Mouse (Mus musculus): Measurements from ENCODE around the gene P4hb. TPM values are rescaled to one million over a fixed set of nuclear protein-coding genes. Genes with fewer than 3 reads are reported as not detected.
A peak's percentile ranks its signal among the peaks of the same experiment; 100 is the strongest.
"Not testable (repeated sequence)": the region's sequence is repeated elsewhere in the genome, so short reads cannot be mapped to it uniquely, and the experiment has no call there.

The P4hb gene
- polyA plus RNA-seq, 1 experiment from 2014 or later: 437 TPM

DNA sequence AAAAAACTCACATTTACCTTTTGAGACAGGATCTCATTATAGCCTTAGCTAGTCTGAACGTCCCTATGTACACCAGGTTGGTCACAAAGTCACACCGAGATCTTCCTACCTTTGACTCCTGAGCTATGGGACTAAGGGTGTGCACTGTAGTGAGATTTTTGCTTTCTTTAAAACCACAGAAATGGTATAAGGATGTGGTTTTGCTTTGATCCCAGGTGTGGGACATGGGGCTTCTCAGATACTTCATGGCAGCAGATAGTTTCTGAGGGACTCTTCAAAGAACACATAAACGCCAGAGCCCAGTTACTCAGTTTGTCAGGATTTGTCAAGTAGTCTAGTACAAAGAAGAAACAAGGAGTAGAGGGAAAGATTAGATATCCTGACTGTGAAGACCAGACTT is 27.7 kb upstream of the P4hb start:
- peaks cover 29% of the 10 kb centered on the region for H3K36me3 ChIP-seq (ENCODE audit: control insufficient read depth, insufficient read depth)
- 85% methylated on average over 3 of the region's 3 CpGs for WGBS
- no peak overlapping the region for H3K27ac ChIP-seq (ENCODE audit: low read length)

DNA sequence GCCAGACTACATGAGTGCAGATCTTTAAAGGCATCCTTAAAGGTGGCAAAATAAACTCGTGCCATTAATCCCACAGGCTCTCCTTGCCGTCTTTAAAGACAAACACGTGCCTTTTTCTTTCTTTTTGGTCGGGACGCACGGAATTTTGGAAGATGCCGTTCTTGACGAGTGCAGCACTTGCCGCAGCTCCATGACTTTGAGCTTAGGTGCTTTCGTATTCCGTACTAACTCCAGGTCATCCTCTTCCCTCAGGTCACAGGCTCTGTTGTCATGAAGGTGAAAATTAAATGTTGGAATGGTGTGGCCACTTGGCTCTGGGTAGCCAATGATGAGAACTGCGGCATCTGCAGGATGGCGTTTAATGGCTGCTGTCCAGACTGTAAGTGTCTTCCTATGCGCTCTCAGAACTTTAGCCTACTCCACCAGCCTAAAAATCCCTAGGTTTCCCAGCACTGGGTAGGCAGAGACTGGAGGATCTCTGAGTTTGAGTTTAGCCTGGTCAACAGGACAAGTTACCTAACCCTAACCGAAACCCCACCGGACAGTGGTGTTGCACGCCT is 26.0 kb upstream of the P4hb start:
- peak overlapping the region; percentile 75 for H3K9ac ChIP-seq (ENCODE audit: low read length)
- no peaks in the 10 kb centered on the region for H3K9me3 ChIP-seq (replicated peaks; ENCODE audit: control insufficient read depth, low read length)
- H3K4me3 ChIP-seq (ENCODE audit: low read length): peak overlapping the region; percentile 91
- H3K27ac ChIP-seq (ENCODE audit: low read length): peak overlapping the region; percentile 73; the same call in 1 of the 2 replicates
- peaks cover 39% of the 10 kb centered on the region for H3K36me3 ChIP-seq (ENCODE audit: control insufficient read depth, insufficient read depth)
- no peaks in the 10 kb centered on the region for H3K27me3 ChIP-seq (ENCODE audit: control insufficient read depth, insufficient read depth, low read length)
- WGBS: 47% methylated on average over 17 of the region's 17 CpGs
- peak overlapping the region; percentile 90 for H3K4me2 ChIP-seq (ENCODE audit: low read depth, low read length)
- no peak for ATAC-seq (replicated peaks; ENCODE audit: extremely low read depth, insufficient read depth, low FRiP score)
- H3K4me1 ChIP-seq (ENCODE audit: control insufficient read depth, insufficient read depth, low read length): peaks cover 17% of the 10 kb centered on the region

More for the DNA sequence above, 27.7 kb upstream of the P4hb start:
- no peaks in the 10 kb centered on the region for H3K27me3 ChIP-seq (ENCODE audit: control insufficient read depth, insufficient read depth, low read length)
- H3K9me3 ChIP-seq (replicated peaks; ENCODE audit: control insufficient read depth, low read length): no peaks in the 10 kb centered on the region
- no peak overlapping the region for H3K9ac ChIP-seq (ENCODE audit: low read length)
- H3K4me2 ChIP-seq (ENCODE audit: low read depth, low read length): no peak overlapping the region
- peaks cover 17% of the 10 kb centered on the region for H3K4me1 ChIP-seq (ENCODE audit: control insufficient read depth, insufficient read depth, low read length)
- no peak for ATAC-seq (replicated peaks; ENCODE audit: extremely low read depth, insufficient read depth, low FRiP score)
- no peak overlapping the region for H3K4me3 ChIP-seq (ENCODE audit: low read length)

GRCm38 (mm10) chr11:120598283-120598989 is 25.4 kb upstream of the P4hb start, which contains the start of the genes Alyref and Anapc11:
Alyref (minus strand) TSS chr11:120598365.
Anapc11 (plus strand) TSS chr11:120598421.
- H3K4me1 ChIP-seq (ENCODE audit: control insufficient read depth, insufficient read depth, low read length): peaks cover 17% of the 10 kb centered on the region
- no peaks in the 10 kb centered on the region for H3K9me3 ChIP-seq (replicated peaks; ENCODE audit: control insufficient read depth, low read length)
- peak within 1 kb of the TSS; percentile 88 for H3K27ac ChIP-seq (ENCODE audit: low read length)
- H3K36me3 ChIP-seq (ENCODE audit: control insufficient read depth, insufficient read depth): peaks cover 40% of the 10 kb centered on the region
- no peaks in the 10 kb centered on the region for H3K27me3 ChIP-seq (ENCODE audit: control insufficient read depth, insufficient read depth, low read length)
- under 1% methylated on average over 84 of the region's 88 CpGs for WGBS
- H3K4me2 ChIP-seq (ENCODE audit: low read depth, low read length): peak within 1 kb of the TSS; percentile 90
- H3K9ac ChIP-seq (ENCODE audit: low read length): peak within 1 kb of the TSS; percentile 88
- ATAC-seq (replicated peaks; ENCODE audit: extremely low read depth, insufficient read depth, low FRiP score): peak; percentile 96
- H3K4me3 ChIP-seq (ENCODE audit: low read length): peak within 1 kb of the TSS; percentile 91

- Histone ChIP-seq H3K4me3 (ENCODE audit: low read length) (peak overlapping the region; percentile 91), H3K4me1 (ENCODE audit: control insufficient read depth, insufficient read depth, low read length) (peaks cover 17% of the 10 kb centered on the region), H3K27me3 (ENCODE audit: control insufficient read depth, insufficient read depth, low read length) (no peaks in the 10 kb centered on the region), H3K27ac (ENCODE audit: low read length) (peak overlapping the region; percentile 88), H3K4me2 (ENCODE audit: low read depth, low read length) (peak overlapping the region; percentile 77), H3K9ac (ENCODE audit: low read length) (peak overlapping the region; percentile 88), H3K36me3 (ENCODE audit: control insufficient read depth, insufficient read depth) (peaks cover 40% of the 10 kb centered on the region), H3K9me3 (replicated peaks; ENCODE audit: control insufficient read depth, low read length) (no peaks in the 10 kb centered on the region)
- WGBS: 3% methylated on average over 88 of the region's 99 CpGs
- peak; percentile 20 for ATAC-seq (replicated peaks; ENCODE audit: extremely low read depth, insufficient read depth, low FRiP score)
Observed at GRCm38 (mm10) chr11:120597240-120598235, 24.5 kb upstream of the P4hb start.

DNA sequence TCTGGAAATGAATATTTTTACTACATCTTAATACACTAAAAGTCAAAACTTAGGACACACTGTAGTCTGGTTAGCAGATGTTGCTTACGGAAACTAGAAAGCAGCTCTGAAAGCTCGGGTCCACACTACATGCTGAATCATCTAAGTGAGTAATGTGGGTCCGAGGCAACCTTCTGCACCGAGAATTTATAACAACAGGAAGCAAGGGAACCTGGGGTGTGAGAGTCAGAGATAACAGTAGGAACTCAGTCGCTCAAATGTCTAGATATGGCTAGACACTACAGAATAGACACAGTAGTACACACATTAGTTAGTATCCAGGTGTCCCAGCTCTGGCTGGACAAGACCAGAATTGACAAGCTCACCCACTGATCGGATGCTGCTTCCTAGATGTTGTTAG is 15.5 kb upstream of the P4hb start:
- H3K9me3 ChIP-seq (replicated peaks; ENCODE audit: control insufficient read depth, low read length): peaks cover 3% of the 10 kb centered on the region; the same call in 1 of the 2 replicates
- 80% methylated on average over 6 of the region's 6 CpGs for WGBS
- H3K9ac ChIP-seq (ENCODE audit: low read length): no peak overlapping the region
- no peaks in the 10 kb centered on the region for H3K4me1 ChIP-seq (ENCODE audit: control insufficient read depth, insufficient read depth, low read length)
- H3K27ac ChIP-seq (ENCODE audit: low read length): no peak overlapping the region
- no peaks in the 10 kb centered on the region for H3K27me3 ChIP-seq (ENCODE audit: control insufficient read depth, insufficient read depth, low read length)
- H3K36me3 ChIP-seq (ENCODE audit: control insufficient read depth, insufficient read depth): peaks cover 65% of the 10 kb centered on the region
- no peak overlapping the region for H3K4me2 ChIP-seq (ENCODE audit: low read depth, low read length)
- no peak overlapping the region for H3K4me3 ChIP-seq (ENCODE audit: low read length)
- ATAC-seq (replicated peaks; ENCODE audit: extremely low read depth, insufficient read depth, low FRiP score): no peak

DNA sequence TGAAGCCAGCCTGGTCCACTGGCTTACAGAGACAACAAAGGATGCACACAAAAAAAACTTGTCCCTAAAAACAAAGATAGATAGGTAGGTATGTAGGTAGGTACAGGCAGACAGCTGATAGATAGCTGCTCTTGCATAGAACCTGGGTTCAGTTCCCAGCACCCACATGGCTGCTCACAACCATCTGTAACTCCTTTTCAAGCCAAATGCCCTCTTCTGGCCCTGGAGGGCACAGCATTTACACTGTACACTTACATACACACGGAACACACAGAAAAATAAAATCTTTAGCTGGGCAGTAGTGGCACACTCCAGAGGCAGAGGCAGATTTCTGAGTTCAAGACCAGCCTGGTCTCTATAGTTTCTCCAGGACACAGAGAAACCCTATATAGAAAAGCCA is 10.9 kb upstream of the P4hb start:
- ATAC-seq (replicated peaks; ENCODE audit: extremely low read depth, insufficient read depth, low FRiP score): no peak
- Histone ChIP-seq H3K4me2 (ENCODE audit: low read depth, low read length) (no peak overlapping the region), H3K36me3 (ENCODE audit: control insufficient read depth, insufficient read depth) (peaks cover 41% of the 10 kb centered on the region), H3K27me3 (ENCODE audit: control insufficient read depth, insufficient read depth, low read length) (no peaks in the 10 kb centered on the region), H3K4me1 (ENCODE audit: control insufficient read depth, insufficient read depth, low read length) (peaks cover 20% of the 10 kb centered on the region), H3K9ac (ENCODE audit: low read length) (no peak overlapping the region), H3K4me3 (ENCODE audit: low read length) (no peak overlapping the region), H3K27ac (ENCODE audit: low read length) (no peak overlapping the region), H3K9me3 (replicated peaks; ENCODE audit: control insufficient read depth, low read length) (peaks cover 3% of the 10 kb centered on the region; the same call in 1 of the 2 replicates)
- WGBS: 97% methylated on average over 1 of the region's 1 CpGs

DNA sequence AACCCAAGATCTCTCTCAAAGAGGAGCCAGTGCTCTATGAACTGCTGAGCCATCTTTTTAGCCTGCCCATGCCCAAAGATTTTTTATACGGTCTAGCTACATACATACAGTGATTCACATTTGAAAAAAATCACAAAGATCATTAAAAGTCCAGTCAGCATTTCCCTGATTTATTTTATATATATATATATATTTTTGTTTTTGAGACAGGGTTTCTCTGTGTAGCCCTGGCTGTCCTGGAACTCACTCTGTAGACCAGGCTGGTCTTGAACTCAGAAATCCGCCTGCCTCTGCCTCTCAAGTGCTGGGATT is 9.9 kb upstream of the P4hb start:
- not testable (repeated sequence) for ATAC-seq (replicated peaks; ENCODE audit: extremely low read depth, insufficient read depth, low FRiP score); H3K9ac ChIP-seq (ENCODE audit: low read length); H3K9me3 ChIP-seq (replicated peaks; ENCODE audit: control insufficient read depth, low read length); H3K27ac ChIP-seq (ENCODE audit: low read length); H3K4me2 ChIP-seq (ENCODE audit: low read depth, low read length); H3K4me3 ChIP-seq (ENCODE audit: low read length); H3K27me3 ChIP-seq (ENCODE audit: control insufficient read depth, insufficient read depth, low read length)
- peaks cover 44% of the 10 kb centered on the region for H3K36me3 ChIP-seq (ENCODE audit: control insufficient read depth, insufficient read depth)
- WGBS: 93% methylated on average over 2 of the region's 2 CpGs
- peaks cover 20% of the 10 kb centered on the region for H3K4me1 ChIP-seq (ENCODE audit: control insufficient read depth, insufficient read depth, low read length)

DNA sequence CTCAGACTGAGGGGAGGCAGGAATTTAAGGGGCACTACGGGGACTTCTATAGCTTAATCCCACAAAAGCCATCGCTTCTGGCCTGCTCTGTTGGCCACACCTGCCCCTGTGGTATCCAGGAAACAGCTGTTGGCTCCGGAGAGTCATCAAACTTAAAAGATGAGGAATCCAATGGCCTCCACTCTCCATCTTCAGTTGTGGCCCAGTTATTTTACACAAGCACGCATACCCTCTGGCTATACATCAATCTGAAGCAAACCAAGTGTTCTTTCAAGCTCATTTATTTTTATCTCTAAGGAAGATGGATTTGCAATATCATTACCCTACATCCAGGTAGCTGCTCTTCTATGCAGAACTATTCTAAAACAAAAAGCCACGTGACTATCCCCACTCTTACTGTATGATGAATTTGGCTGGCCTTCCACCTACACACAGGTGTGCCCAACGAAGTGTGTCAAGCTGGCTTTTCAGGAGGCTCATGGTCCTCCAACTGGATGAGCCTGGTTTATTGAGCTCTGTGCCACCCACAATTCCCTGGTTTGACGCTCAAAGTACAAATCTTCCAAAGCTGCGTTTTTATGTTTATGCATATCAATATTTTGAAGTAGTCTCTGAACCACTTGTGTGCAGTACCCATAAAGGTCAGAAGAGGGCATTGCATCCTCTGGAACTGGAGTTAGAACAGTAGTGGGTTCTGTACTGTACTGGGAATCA is 9.4 kb upstream of the P4hb start:
- peak overlapping the region; percentile 95 for H3K9ac ChIP-seq (ENCODE audit: low read length)
- peak overlapping the region; percentile 92 for H3K4me3 ChIP-seq (ENCODE audit: low read length)
- WGBS: 78% methylated on average over 8 of the region's 8 CpGs
- H3K27me3 ChIP-seq (ENCODE audit: control insufficient read depth, insufficient read depth, low read length): no peaks in the 10 kb centered on the region
- H3K36me3 ChIP-seq (ENCODE audit: control insufficient read depth, insufficient read depth): peaks cover 46% of the 10 kb centered on the region
- H3K9me3 ChIP-seq (replicated peaks; ENCODE audit: control insufficient read depth, low read length): peaks cover 3% of the 10 kb centered on the region; the same call in 1 of the 2 replicates
- peak overlapping the region; percentile 94 for H3K4me2 ChIP-seq (ENCODE audit: low read depth, low read length)
- no peak for ATAC-seq (replicated peaks; ENCODE audit: extremely low read depth, insufficient read depth, low FRiP score)
- H3K27ac ChIP-seq (ENCODE audit: low read length): peak overlapping the region; percentile 92
- peaks cover 20% of the 10 kb centered on the region for H3K4me1 ChIP-seq (ENCODE audit: control insufficient read depth, insufficient read depth, low read length)
